Mouse (Mus musculus): ENCODE data around the gene Wfs1. TPM values are rescaled to one million over a fixed set of nuclear protein-coding genes. Genes with fewer than 3 reads are reported as not detected.
"Not testable (repeated sequence)": the region's sequence is repeated elsewhere in the genome, so short reads cannot be mapped to it uniquely, and the experiment has no call there.

Gene Wfs1
- polyA plus RNA-seq, 1 experiment from 2014 or later, result 23.1 TPM

- no peak overlapping the region for H3K9ac ChIP-seq
- no peaks in the 10 kb centered on the region for H3K36me3 ChIP-seq
- H3K27me3 ChIP-seq (replicated peaks), result peaks cover 18% of the 10 kb centered on the region
- H3K9me3 ChIP-seq, result peaks cover 8% of the 10 kb centered on the region; the same call in 1 of the 2 replicates
- no peak overlapping the region for H3K4me2 ChIP-seq
- 66% methylated on average over 10 of the region's 10 CpGs for WGBS
- no peak overlapping the region for H3K4me3 ChIP-seq
- ATAC-seq (ENCODE audit: extremely low read depth, insufficient number of reproducible peaks, low FRiP score, low TSS enrichment), result no peak
- no peaks in the 10 kb centered on the region for H3K4me1 ChIP-seq
- H3K27ac ChIP-seq (replicated peaks), result no peak overlapping the region
Measured at GRCm38 (mm10) chr5:37010666-37011317, 21.8 kb upstream of the Wfs1 start.

GRCm38 (mm10) chr5:37009761-37010160 lies 20.8 kb upstream of the Wfs1 start:
- 25% methylated on average over 13 of the region's 13 CpGs for WGBS
- H3K4me1 ChIP-seq; H3K4me3 ChIP-seq; H3K36me3 ChIP-seq; H3K27me3 ChIP-seq (replicated peaks); ATAC-seq (ENCODE audit: extremely low read depth, insufficient number of reproducible peaks, low FRiP score, low TSS enrichment); H3K9ac ChIP-seq; H3K27ac ChIP-seq (replicated peaks); H3K4me2 ChIP-seq; H3K9me3 ChIP-seq: not testable (repeated sequence)

- H3K27me3 ChIP-seq (replicated peaks), result peaks cover 25% of the 10 kb centered on the region
- H3K4me1 ChIP-seq, result no peaks in the 10 kb centered on the region
- H3K27ac ChIP-seq (replicated peaks), result no peak overlapping the region
- H3K9ac ChIP-seq, result no peak overlapping the region
- no peak overlapping the region for H3K4me3 ChIP-seq
- 51% methylated on average over 2 of the region's 2 CpGs for WGBS
- no peak for ATAC-seq (ENCODE audit: extremely low read depth, insufficient number of reproducible peaks, low FRiP score, low TSS enrichment)
- H3K4me2 ChIP-seq, result no peak overlapping the region
- no peaks in the 10 kb centered on the region for H3K9me3 ChIP-seq
- H3K36me3 ChIP-seq, result no peaks in the 10 kb centered on the region
Measured at GRCm38 (mm10) chr5:37002001-37002400, 13.0 kb upstream of the Wfs1 start.

GRCm38 (mm10) chr5:37001002-37001401 lies 12.0 kb upstream of the Wfs1 start:
- Histone ChIP-seq H3K36me3 (no peaks in the 10 kb centered on the region), H3K4me3 (no peak overlapping the region), H3K27ac (replicated peaks) (no peak overlapping the region), H3K4me1 (no peaks in the 10 kb centered on the region), H3K9me3 (no peaks in the 10 kb centered on the region), H3K9ac (no peak overlapping the region), H3K27me3 (replicated peaks) (peaks cover 32% of the 10 kb centered on the region), H3K4me2 (no peak overlapping the region)
- WGBS, result 70% methylated on average over 9 of the region's 9 CpGs
- no peak for ATAC-seq (ENCODE audit: extremely low read depth, insufficient number of reproducible peaks, low FRiP score, low TSS enrichment)

GRCm38 (mm10) chr5:36997996-36998395 lies 9.0 kb upstream of the Wfs1 start:
- 49% methylated on average over 5 of the region's 5 CpGs for WGBS
- no peaks in the 10 kb centered on the region for H3K36me3 ChIP-seq
- H3K27me3 ChIP-seq (replicated peaks), result peaks cover 32% of the 10 kb centered on the region
- H3K27ac ChIP-seq (replicated peaks), result no peak overlapping the region
- H3K9me3 ChIP-seq, result no peaks in the 10 kb centered on the region
- H3K9ac ChIP-seq, result no peak overlapping the region
- no peak overlapping the region for H3K4me2 ChIP-seq
- H3K4me3 ChIP-seq, result no peak overlapping the region
- no peaks in the 10 kb centered on the region for H3K4me1 ChIP-seq
- ATAC-seq (ENCODE audit: extremely low read depth, insufficient number of reproducible peaks, low FRiP score, low TSS enrichment), result no peak

GRCm38 (mm10) chr5:36996410-36996809 lies 7.4 kb upstream of the Wfs1 start:
- Histone ChIP-seq H3K4me1 (no peaks in the 10 kb centered on the region), H3K9ac (no peak overlapping the region), H3K36me3 (no peaks in the 10 kb centered on the region), H3K4me3 (no peak overlapping the region), H3K9me3 (no peaks in the 10 kb centered on the region), H3K4me2 (no peak overlapping the region), H3K27ac (replicated peaks) (no peak overlapping the region), H3K27me3 (replicated peaks) (peaks cover 32% of the 10 kb centered on the region)
- WGBS, result 79% methylated on average over 14 of the region's 14 CpGs
- no peak for ATAC-seq (ENCODE audit: extremely low read depth, insufficient number of reproducible peaks, low FRiP score, low TSS enrichment)

GRCm38 (mm10) chr5:36990631-36991350 lies 1.8 kb upstream of the Wfs1 start:
- WGBS, result 61% methylated on average over 3 of the region's 3 CpGs
- Histone ChIP-seq H3K27me3 (replicated peaks) (no peaks in the 10 kb centered on the region), H3K9ac (no peak overlapping the region), H3K4me1 (peaks cover 28% of the 10 kb centered on the region), H3K27ac (replicated peaks) (no peak overlapping the region), H3K36me3 (no peaks in the 10 kb centered on the region), H3K4me2 (no peak overlapping the region), H3K4me3 (no peak overlapping the region), H3K9me3 (no peaks in the 10 kb centered on the region)
- no peak for ATAC-seq (ENCODE audit: extremely low read depth, insufficient number of reproducible peaks, low FRiP score, low TSS enrichment)

GRCm38 (mm10) chr5:36990196-36990595 lies 1.2 kb upstream of the Wfs1 start:
- no peak for ATAC-seq (ENCODE audit: extremely low read depth, insufficient number of reproducible peaks, low FRiP score, low TSS enrichment)
- H3K4me1 ChIP-seq, result peaks cover 34% of the 10 kb centered on the region
- H3K4me3 ChIP-seq, result no peak overlapping the region
- H3K36me3 ChIP-seq, result no peaks in the 10 kb centered on the region
- no peak overlapping the region for H3K27ac ChIP-seq (replicated peaks)
- H3K4me2 ChIP-seq, result no peak overlapping the region
- no peak overlapping the region for H3K9ac ChIP-seq
- H3K27me3 ChIP-seq (replicated peaks), result no peaks in the 10 kb centered on the region
- no peaks in the 10 kb centered on the region for H3K9me3 ChIP-seq
- 56% methylated on average over 3 of the region's 3 CpGs for WGBS

GRCm38 (mm10) chr5:36989625-36989977 lies 596 bp upstream of the Wfs1 start:
- no peaks in the 10 kb centered on the region for H3K27me3 ChIP-seq (replicated peaks)
- no peak for ATAC-seq (ENCODE audit: extremely low read depth, insufficient number of reproducible peaks, low FRiP score, low TSS enrichment)
- peak overlapping the region; percentile 98 for H3K4me2 ChIP-seq
- peak overlapping the region; percentile 71; the same call in 1 of the 2 replicates for H3K9ac ChIP-seq
- no peak overlapping the region for H3K27ac ChIP-seq (replicated peaks)
- no peaks in the 10 kb centered on the region for H3K36me3 ChIP-seq
- H3K4me1 ChIP-seq, result peaks cover 36% of the 10 kb centered on the region
- H3K9me3 ChIP-seq, result no peaks in the 10 kb centered on the region
- H3K4me3 ChIP-seq, result peak overlapping the region; percentile 87
- 5% methylated on average over 3 of the region's 3 CpGs for WGBS

GRCm38 (mm10) chr5:36988124-36988780 lies 753 bp downstream of the Wfs1 start:
- ATAC-seq (ENCODE audit: extremely low read depth, insufficient number of reproducible peaks, low FRiP score, low TSS enrichment), result 0 out of 2 replicates have a peak, but pooled peaks have one; percentile 0
- H3K4me2 ChIP-seq, result peak overlapping the region; percentile 98
- no peaks in the 10 kb centered on the region for H3K27me3 ChIP-seq (replicated peaks)
- peak overlapping the region; percentile 87 for H3K4me3 ChIP-seq
- H3K9me3 ChIP-seq, result no peaks in the 10 kb centered on the region
- peak overlapping the region; percentile 73 for H3K27ac ChIP-seq (replicated peaks)
- H3K36me3 ChIP-seq, result no peaks in the 10 kb centered on the region
- peaks cover 36% of the 10 kb centered on the region for H3K4me1 ChIP-seq
- WGBS, result 9% methylated on average over 24 of the region's 24 CpGs
- peak overlapping the region; percentile 94 for H3K9ac ChIP-seq

GRCm38 (mm10) chr5:36986617-36987016 lies 2.4 kb downstream of the Wfs1 start:
- Histone ChIP-seq H3K27me3 (replicated peaks) (no peaks in the 10 kb centered on the region), H3K4me3 (no peak overlapping the region), H3K36me3 (0 out of 2 replicates have a peak, but pooled peaks cover under 1% of the 10 kb centered on the region), H3K4me2 (no peak overlapping the region), H3K27ac (replicated peaks) (no peak overlapping the region), H3K9ac (no peak overlapping the region), H3K9me3 (no peaks in the 10 kb centered on the region), H3K4me1 (peaks cover 36% of the 10 kb centered on the region)
- ATAC-seq (ENCODE audit: extremely low read depth, insufficient number of reproducible peaks, low FRiP score, low TSS enrichment), result no peak
- WGBS, result 44% methylated on average over 1 of the region's 1 CpGs
